Mouse (Mus musculus): ENCODE measurements around the gene Ptpn3.

GRCm38 (mm10) chr4:57290049-57290448 lies 11.6 kb downstream of the Ptpn3 start:
- TF ChIP-seq CTCF (IDR thresholded peaks at IDR 0.05; ENCODE audit: low read depth) (no peak), EP300 (IDR thresholded peaks at IDR 0.05; ENCODE audit: low read depth) (no peak)
